Mouse (Mus musculus): ENCODE measurements around the gene Csnk1g2.
A peak's percentile ranks its signal among the peaks of the same experiment; 100 is the strongest.
"Not testable (repeated sequence)": the region's sequence is repeated elsewhere in the genome, so short reads cannot be mapped to it uniquely, and the experiment has no call there.

Csnk1g2 gene

GRCm38 (mm10) chr10:80602698-80603325, 19.8 kb upstream of the Csnk1g2 start, which contains the start of the genes Scamp4 and Adat3:
TSS of gene Scamp4 (plus strand) at chr10:80602872.
TSS of gene Adat3 (plus strand) at chr10:80602880.
- DNase-seq = peak; percentile 98

DNA sequence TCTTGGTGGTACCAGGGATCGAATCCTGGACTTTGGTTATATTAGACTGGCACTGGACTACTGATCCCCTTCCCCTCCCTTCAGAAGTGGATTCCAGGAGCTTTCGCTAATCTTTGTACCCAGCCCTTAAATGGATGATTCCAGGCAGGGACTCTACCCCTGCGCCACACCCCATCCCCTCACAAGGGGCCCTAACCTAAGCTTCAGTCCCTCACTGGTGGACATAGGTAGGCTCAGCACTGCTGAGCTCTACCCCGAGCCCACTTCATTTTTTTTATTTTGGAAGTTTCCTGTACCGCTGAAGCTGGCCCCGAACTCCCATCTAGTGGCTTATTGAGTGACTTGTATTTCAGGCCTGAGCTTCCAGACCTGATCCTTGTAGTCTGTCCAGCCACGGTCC, 19.3 kb upstream of the Csnk1g2 start:
- DNase-seq = no peak

DNA sequence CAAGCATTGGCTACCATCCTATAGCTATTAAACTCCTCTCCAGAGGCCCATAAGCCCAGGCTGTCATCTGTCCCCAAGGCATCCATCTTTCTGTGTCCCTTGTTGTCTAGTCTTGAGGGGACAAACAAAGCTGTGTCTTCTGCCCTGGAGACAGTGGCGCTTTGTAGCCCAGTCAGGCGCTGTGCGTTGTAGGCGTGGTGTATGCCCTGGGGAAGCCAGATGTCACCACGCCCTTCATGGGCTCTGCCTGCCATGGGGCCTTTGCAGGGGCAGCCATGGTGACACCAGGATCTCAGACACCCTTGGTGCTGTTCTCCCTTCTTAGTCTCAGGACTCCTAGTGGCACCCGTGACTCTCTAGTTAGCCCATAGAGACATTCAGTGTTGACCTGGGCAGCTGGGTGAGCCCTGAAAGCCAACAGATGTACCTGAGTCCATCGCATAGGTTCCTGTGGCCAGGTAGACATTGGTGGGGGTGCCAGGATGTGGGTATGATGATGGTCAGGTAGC, 18.6 kb upstream of the Csnk1g2 start:
- no peak for DNase-seq

GRCm38 (mm10) chr10:80604988-80605387, 17.6 kb upstream of the Csnk1g2 start:
- DNase-seq = no peak

- not testable (repeated sequence) for DNase-seq
Observed at GRCm38 (mm10) chr10:80605721-80606120, 16.9 kb upstream of the Csnk1g2 start, which contains the start of gene Gm49322. TSS of gene Gm49322 (plus strand) at chr10:80606021.

DNA sequence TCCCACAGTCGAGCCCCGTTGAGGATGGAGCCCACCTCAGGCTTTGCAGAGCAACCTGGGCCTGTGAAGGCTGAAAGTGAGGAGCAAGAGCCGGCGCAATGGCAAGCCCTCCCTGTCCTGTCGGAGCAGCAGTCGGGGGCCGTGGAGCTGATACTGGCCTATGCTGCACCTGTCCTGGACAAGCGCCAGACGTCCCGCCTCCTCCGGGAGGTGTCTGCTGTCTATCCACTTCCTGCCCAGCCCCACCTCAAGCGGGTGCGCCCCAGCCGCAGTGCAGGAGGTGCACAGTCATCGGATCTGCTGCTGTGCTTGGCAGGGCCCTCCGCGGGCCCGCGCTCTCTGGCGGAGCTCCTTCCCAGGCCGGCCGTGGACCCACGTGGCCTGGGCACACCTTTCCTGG, 16.3 kb upstream of the Csnk1g2 start:
- DNase-seq = no peak

DNA sequence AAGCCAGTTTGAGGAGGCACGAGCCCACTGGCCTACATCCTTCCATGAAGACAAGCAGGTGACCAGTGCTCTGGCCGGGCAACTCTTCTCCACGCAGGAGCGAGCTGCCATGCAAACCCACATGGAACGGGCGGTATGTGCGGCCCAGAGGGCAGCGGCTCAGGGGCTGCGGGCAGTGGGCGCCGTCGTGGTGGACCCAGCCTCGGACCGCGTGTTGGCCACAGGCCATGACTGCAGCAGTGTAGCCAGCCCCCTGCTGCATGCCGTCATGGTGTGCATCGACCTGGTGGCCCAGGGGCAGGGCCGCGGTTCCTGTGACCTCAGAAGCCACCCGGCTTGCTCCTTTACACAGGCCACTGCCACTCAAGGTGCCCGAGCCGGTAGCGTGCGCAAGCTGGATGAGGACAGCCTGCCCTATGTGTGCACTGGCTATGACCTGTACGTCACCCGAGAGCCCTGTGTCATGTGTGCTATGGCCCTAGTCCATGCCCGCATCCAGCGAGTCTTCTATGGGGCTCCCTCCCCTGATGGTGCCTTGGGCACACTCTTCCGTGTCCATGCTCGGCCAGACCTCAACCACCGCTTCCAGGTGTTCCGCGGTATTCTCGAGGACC, 15.8 kb upstream of the Csnk1g2 start:
- no peak for DNase-seq

- no peak for DNase-seq
Observed at GRCm38 (mm10) chr10:80608435-80608834, 14.2 kb upstream of the Csnk1g2 start.

- no peak for DNase-seq
Observed at GRCm38 (mm10) chr10:80609269-80609924, 13.2 kb upstream of the Csnk1g2 start.

- no peak for DNase-seq
Observed at GRCm38 (mm10) chr10:80610116-80610785, 12.4 kb upstream of the Csnk1g2 start.

- peak; percentile 64 for DNase-seq
Observed at GRCm38 (mm10) chr10:80611024-80611423, 11.6 kb upstream of the Csnk1g2 start.

DNA sequence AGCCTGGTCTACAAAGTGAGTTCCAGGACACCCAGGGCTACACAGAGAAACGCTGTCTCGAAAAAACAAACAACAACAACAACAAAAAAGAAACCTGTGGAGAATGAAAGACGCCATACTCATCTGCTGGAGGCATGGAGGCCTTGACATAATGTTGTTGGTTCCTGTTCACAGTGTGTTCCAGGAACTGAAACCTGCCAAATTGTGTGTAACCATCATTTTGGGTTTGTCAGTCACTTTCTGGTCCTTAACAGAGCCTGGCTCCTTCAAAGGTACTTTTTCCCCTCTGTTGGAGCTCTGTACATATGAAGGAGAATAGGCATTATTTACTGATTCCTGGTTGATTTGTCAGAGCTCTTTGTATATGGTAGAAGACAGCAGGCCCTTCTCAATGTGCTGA, 10.7 kb upstream of the Csnk1g2 start:
- DNase-seq = no peak

GRCm38 (mm10) chr10:80613821-80614220, 8.8 kb upstream of the Csnk1g2 start:
- no peak for DNase-seq

DNA sequence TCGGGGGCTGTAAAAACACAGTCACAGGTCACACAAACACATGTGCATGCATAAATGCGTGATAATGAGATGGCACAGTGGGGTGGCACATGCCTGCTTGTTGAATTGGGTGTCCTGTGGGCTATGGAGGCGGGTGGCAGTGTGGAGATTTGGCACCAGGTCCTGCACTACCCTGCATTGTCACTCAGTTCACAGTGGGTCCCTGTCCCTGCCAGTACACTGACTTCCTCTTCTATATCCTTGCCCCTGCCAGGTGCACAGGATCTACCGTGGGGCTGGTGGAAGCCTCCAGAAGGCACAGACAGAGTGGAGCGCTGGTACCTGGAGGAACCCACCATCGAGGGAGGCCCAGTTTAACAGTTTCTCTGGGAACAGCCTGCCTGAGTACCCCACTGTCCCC, 8.3 kb upstream of the Csnk1g2 start:
- DNase-seq = no peak

DNA sequence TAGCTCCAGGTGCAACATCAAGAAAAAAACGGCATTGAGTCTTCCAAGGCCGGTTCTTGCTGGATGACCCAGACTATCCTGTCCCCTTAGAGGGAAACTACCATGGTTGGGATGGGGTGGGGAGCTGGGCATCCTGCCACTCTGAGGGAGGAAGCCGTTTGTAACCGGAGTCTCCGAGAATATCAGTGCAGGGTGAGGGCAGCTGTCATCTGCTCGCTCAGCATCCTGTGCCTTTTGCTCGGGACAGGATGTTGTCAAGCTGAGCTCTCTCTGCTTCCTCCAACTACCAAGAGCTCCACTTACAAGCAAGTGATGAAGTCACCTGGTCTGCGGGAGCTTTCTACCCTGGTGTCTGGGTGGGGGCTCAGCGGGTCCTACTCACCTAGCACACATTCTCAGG, 4.5 kb upstream of the Csnk1g2 start:
- peak; percentile 44 for DNase-seq

GRCm38 (mm10) chr10:80619465-80620244, 3.0 kb upstream of the Csnk1g2 start:
- no peak for DNase-seq

GRCm38 (mm10) chr10:80620365-80620764, 2.3 kb upstream of the Csnk1g2 start:
- no peak for DNase-seq

GRCm38 (mm10) chr10:80620796-80621689, 1.6 kb upstream of the Csnk1g2 start:
- no peak for DNase-seq

DNA sequence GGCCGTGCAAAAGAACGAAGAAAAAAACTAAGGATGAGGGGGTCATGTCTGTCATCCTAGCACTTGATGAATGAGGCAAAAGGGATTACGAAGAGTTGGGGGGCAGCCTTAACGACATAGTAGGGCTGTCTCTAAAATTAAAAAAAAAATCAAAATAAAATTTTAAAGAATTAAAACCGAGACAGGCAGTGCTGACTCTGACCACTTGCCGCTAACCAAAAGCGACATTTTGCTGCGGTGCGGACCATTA, 1.0 kb upstream of the Csnk1g2 start:
- DNase-seq = no peak

DNA sequence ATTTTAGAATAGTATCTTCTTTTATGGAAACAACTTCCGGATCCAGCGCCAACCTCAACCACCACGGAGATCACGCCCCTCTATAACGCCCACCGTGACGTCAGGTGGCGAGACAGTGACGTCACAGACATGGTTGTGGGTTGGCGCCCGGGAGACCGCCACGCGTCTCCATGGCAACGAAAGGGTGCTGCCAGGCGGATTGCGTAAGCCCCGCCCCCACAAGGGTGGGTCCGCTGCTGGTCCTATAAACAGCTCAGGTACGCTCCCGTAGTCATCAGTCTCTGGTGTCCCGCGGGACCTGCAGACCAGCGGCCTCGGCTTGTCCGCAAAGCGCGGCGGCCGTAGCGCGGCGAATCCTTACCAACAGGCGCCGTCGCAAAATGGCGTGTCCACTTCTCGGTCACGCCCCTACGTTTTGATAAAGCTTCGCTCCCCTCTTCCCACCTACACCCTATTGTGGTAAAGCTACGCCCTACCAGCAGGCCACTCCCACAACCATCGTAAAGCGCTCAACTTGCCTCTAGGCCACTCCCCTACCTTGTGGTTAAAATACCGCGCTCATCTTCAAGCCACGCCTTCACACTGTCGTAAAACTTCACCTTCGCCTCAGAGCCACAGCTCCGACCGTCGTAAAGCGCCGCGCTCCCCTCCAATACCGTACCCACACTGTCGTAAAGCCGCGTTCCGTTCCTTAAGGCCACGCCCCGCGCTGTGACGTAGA, 538 bp upstream of the Csnk1g2 start:
- DNase-seq = peak; percentile 99

Data from kidney, adult 18-20 months (tissue).